Mouse (Mus musculus) CH12.LX (cell line): ENCODE data around the gene Rnase11. TPM values are rescaled to one million over a fixed set of nuclear protein-coding genes. Genes with fewer than 3 reads are reported as not detected.
"Not testable (repeated sequence)": the region's sequence is repeated elsewhere in the genome, so short reads cannot be mapped to it uniquely, and the experiment has no call there.

ENCODE experiments used
- DNase-seq: peaks from one replicate; pipeline ENCODE4 v3.0.0-alpha.2; 2013; ENCODE audit errors: extremely low read depth
- H3K27ac ChIP-seq: 2 replicates; pipeline ENCODE4 v1.5.1; 2012; ENCODE audit warnings: low read depth, mild to moderate bottlenecking, control low read depth, moderate library complexity; ENCODE audit not compliant: insufficient read depth
- H3K27me3 ChIP-seq: replicated peaks from 2 replicates; pipeline ENCODE3; 2012; ENCODE audit warnings: inconsistent platforms
- H3K36me3 ChIP-seq, 2 experiments: replicated peaks in 1 of 2; 2 replicates each; pipeline versions ENCODE3 to v1.6.1; 2012; ENCODE audit warnings: inconsistent platforms in 1 of 2, low read length in 1 of 2, mild to moderate bottlenecking in 1 of 2, mixed read lengths in 1 of 2, moderate library complexity in 1 of 2; ENCODE audit not compliant: control insufficient read depth in 1 of 2, insufficient read depth in 1 of 2
- H3K4me1 ChIP-seq, 2 experiments: 2 replicates each; pipeline ENCODE4 v1.6.1; 2012; ENCODE audit warnings: inconsistent platforms in 1 of 2, moderate library complexity in 1 of 2; ENCODE audit not compliant: insufficient read depth in 2 of 2, control insufficient read depth in 1 of 2
- H3K4me2 ChIP-seq: 2 replicates; pipeline ENCODE4 v1.6.1; 2012; ENCODE audit warnings: low read depth, mild to moderate bottlenecking, control low read depth; ENCODE audit not compliant: poor library complexity, insufficient read depth, severe bottlenecking
- H3K4me3 ChIP-seq, 3 experiments: fragments of 150-350 bp in 1 of 3; sonication (generic) in 1 of 3; replicated peaks in 1 of 3; 2 replicates each; pipeline versions ENCODE3 to v1.5.1; 2011 to 2012; ENCODE audit warnings: low read depth in 2 of 3, low read length in 2 of 3, mild to moderate bottlenecking in 2 of 3, moderate library complexity in 2 of 3, control low read depth in 1 of 3, improper control_type of control experiment in 1 of 3, inconsistent platforms in 1 of 3, mixed read lengths in 1 of 3; ENCODE audit not compliant: poor library complexity in 1 of 3
- H3K79me2 ChIP-seq: replicated peaks from 2 replicates; pipeline ENCODE4 v1.6.1; 2012; ENCODE audit warnings: mild to moderate bottlenecking, moderate library complexity; ENCODE audit not compliant: control insufficient read depth, poor library complexity, insufficient read depth, severe bottlenecking; ENCODE audit errors: extremely low read depth
- H3K9ac ChIP-seq: 2 replicates; pipeline ENCODE4 v1.6.1; 2012; ENCODE audit warnings: low read depth, mild to moderate bottlenecking, control low read depth, moderate library complexity; ENCODE audit not compliant: insufficient read depth
- H3K9me3 ChIP-seq: replicated peaks from 2 replicates; pipeline ENCODE3; 2012; ENCODE audit warnings: low read length, inconsistent platforms, mixed read lengths
- ELF1 ChIP-seq: IDR thresholded peaks from 2 replicates; pipeline ENCODE4 v1.6.1; 2014; ENCODE audit warnings: low read depth, mild to moderate bottlenecking, inconsistent platforms, low read length, improper control_type of control experiment
- EP300 ChIP-seq: IDR thresholded peaks from 2 replicates; pipeline ENCODE4 v1.6.1; 2011; ENCODE audit warnings: low read length, improper control_type of control experiment
- ETS1 ChIP-seq: conservative IDR thresholded peaks from 2 replicates; pipeline ENCODE4 v1.6.1; 2012; ENCODE audit warnings: low read depth, mild to moderate bottlenecking, inconsistent platforms, low read length, improper control_type of control experiment, moderate library complexity
- GABPA ChIP-seq: IDR thresholded peaks from 2 replicates; pipeline ENCODE4 v1.6.1; 2012; ENCODE audit warnings: low read depth, low read length, improper control_type of control experiment, inconsistent platforms; ENCODE audit not compliant: insufficient replicate concordance
- HCFC1 ChIP-seq: IDR thresholded peaks from 2 replicates; pipeline ENCODE4 v1.6.1; 2012; ENCODE audit warnings: low read depth, mild to moderate bottlenecking, inconsistent platforms, low read length, improper control_type of control experiment
- IRF4 ChIP-seq: IDR thresholded peaks from 2 replicates; pipeline ENCODE4 v1.6.1; 2014; ENCODE audit warnings: low read depth, mild to moderate bottlenecking, inconsistent platforms, low read length, improper control_type of control experiment
- JUND ChIP-seq: conservative IDR thresholded peaks from 2 replicates; pipeline ENCODE4 v1.6.1; 2011; ENCODE audit warnings: low read depth, low read length, improper control_type of control experiment
- KAT2A ChIP-seq: IDR thresholded peaks from 2 replicates; pipeline ENCODE4 v1.6.1; 2012; ENCODE audit warnings: low read length, improper control_type of control experiment, inconsistent platforms; ENCODE audit not compliant: insufficient replicate concordance
- MAZ ChIP-seq: IDR thresholded peaks from 2 replicates; pipeline ENCODE4 v1.6.1; 2012; ENCODE audit warnings: low read depth, mild to moderate bottlenecking, inconsistent platforms, low read length, improper control_type of control experiment, moderate library complexity
- MXI1 ChIP-seq: IDR thresholded peaks from 2 replicates; pipeline ENCODE4 v1.6.1; 2011; ENCODE audit warnings: mild to moderate bottlenecking, low read depth, low read length, improper control_type of control experiment
- PAX5 ChIP-seq: IDR thresholded peaks from 2 replicates; pipeline ENCODE4 v1.6.1; 2012; ENCODE audit warnings: low read length, inconsistent platforms, mixed read lengths
- POLR2A ChIP-seq: IDR thresholded peaks from 2 replicates; pipeline ENCODE4 v1.6.1; 2011; ENCODE audit warnings: low read depth, mild to moderate bottlenecking, improper control_type of control experiment, low read length
- RAD21 ChIP-seq: IDR thresholded peaks from 2 replicates; pipeline ENCODE4 v1.6.1; 2011; ENCODE audit warnings: low read depth, mild to moderate bottlenecking, low read length, improper control_type of control experiment, moderate library complexity
- TCF12 ChIP-seq: IDR thresholded peaks from 2 replicates; pipeline ENCODE4 v1.6.1; 2014; ENCODE audit warnings: low read depth, mild to moderate bottlenecking, inconsistent platforms, low read length, improper control_type of control experiment
- UBTF ChIP-seq: IDR thresholded peaks from 2 replicates; pipeline ENCODE4 v1.6.1; 2012; ENCODE audit warnings: low read depth, mild to moderate bottlenecking, inconsistent platforms, low read length, improper control_type of control experiment, moderate library complexity
- ZC3H11A ChIP-seq: IDR thresholded peaks from 2 replicates; pipeline ENCODE4 v1.6.1; 2012; ENCODE audit warnings: low read depth, mild to moderate bottlenecking, inconsistent platforms, low read length, improper control_type of control experiment
- dilution Hi-C: fragments of 300-500 bp; cut with MboI; formaldehyde crosslinking; loops from 2 replicates; pipeline ENCODE4 v1.14.3; 2020; ENCODE audit warnings: low sequenced_read_pairs; ENCODE audit not compliant: extremely low pct_unique_long_range_greater_than_20kb, extremely low pct_ligation_motif_present
- in situ Hi-C: fragments of 300-500 bp; cut with MboI; formaldehyde crosslinking; loops from 3 replicates; pipeline ENCODE4 v1.14.3; 2019; ENCODE audit warnings: low sequenced_read_pairs, low pct_ligation_motif_present, low pct_unique_long_range_greater_than_20kb, mixed read lengths
- polyA plus RNA-seq: library from polyadenylated mRNA; unstranded; fragments of >175 nt; gene quantifications from 2 replicates; pipeline ENCODE4 v1.2.1, GENCODE M21; 2012; ENCODE audit warnings: low read depth; ENCODE audit not compliant: insufficient read length
- total RNA-seq, 2 experiments: library from RNA; depleted of rRNA; stranded (reverse); fragments of 300-350 nt in 1 of 2; fragments of >200 nt in 1 of 2; gene quantifications; 2 replicates each; pipeline ENCODE4 v1.2.3; 2012 to 2014

Rnase11 gene
- total and polyA plus RNA-seq, 3 experiments = not detected

GRCm38 (mm10) chr14:51015780-51016179, 34.2 kb downstream of the Rnase11 start:
- no peaks in the 10 kb centered on the region for H3K4me1 ChIP-seq
- H3K4me3 ChIP-seq = no peak overlapping the region
- H3K27ac ChIP-seq = no peak overlapping the region
- dilution Hi-C loops = no loop called here
- DNase-seq = no peak
- no peak overlapping the region for H3K9ac ChIP-seq
- H3K9me3 ChIP-seq = peaks cover 2% of the 10 kb centered on the region
- H3K79me2 ChIP-seq = no peaks in the 10 kb centered on the region
- no peaks in the 10 kb centered on the region for H3K36me3 ChIP-seq
- no peaks in the 10 kb centered on the region for H3K27me3 ChIP-seq
- no peak overlapping the region for H3K4me2 ChIP-seq
- in situ Hi-C loops = no loop called here
- TF ChIP-seq TCF12 (no peak), HCFC1 (no peak), ETS1 (no peak), ELF1 (no peak), MAZ (no peak), PAX5 (no peak), IRF4 (no peak), MXI1 (no peak), EP300 (no peak), POLR2A (no peak), JUND (no peak)

GRCm38 (mm10) chr14:51014724-51015123, 35.2 kb downstream of the Rnase11 start:
- dilution Hi-C loops, H3K79me2 ChIP-seq, in situ Hi-C loops: not testable (repeated sequence)

GRCm38 (mm10) chr14:51009572-51009971, 40.4 kb downstream of the Rnase11 start:
- H3K9me3 ChIP-seq = no peaks in the 10 kb centered on the region
- in situ Hi-C loops = no loop called here
- dilution Hi-C loops = no loop called here
- no peak overlapping the region for H3K27ac ChIP-seq
- no peak overlapping the region for H3K4me3 ChIP-seq
- H3K27me3 ChIP-seq = no peaks in the 10 kb centered on the region
- no peak for TF ChIP-seq GABPA
- no peak for TF ChIP-seq ETS1
- no peak for TF ChIP-seq UBTF
- TF ChIP-seq IRF4 = no peak
- TF ChIP-seq RAD21 = no peak
- no peak for TF ChIP-seq ZC3H11A
- no peak for TF ChIP-seq KAT2A
- no peak for TF ChIP-seq POLR2A
- TF ChIP-seq ELF1 = no peak
- no peaks in the 10 kb centered on the region for H3K4me1 ChIP-seq
- no peak overlapping the region for H3K9ac ChIP-seq
- H3K4me2 ChIP-seq = no peak overlapping the region
- no peaks in the 10 kb centered on the region for H3K79me2 ChIP-seq
- H3K36me3 ChIP-seq = no peaks in the 10 kb centered on the region
- no peak for DNase-seq

More at GRCm38 (mm10) chr14:51014724-51015123, 35.2 kb downstream of the Rnase11 start:
- not testable (repeated sequence) for H3K4me1 ChIP-seq, H3K9me3 ChIP-seq, H3K4me2 ChIP-seq, H3K36me3 ChIP-seq, H3K27me3 ChIP-seq, H3K4me3 ChIP-seq, H3K27ac ChIP-seq, DNase-seq, H3K9ac ChIP-seq
